9 mouse cellular contexts compared by ENCODE assay signal in the genomic region with DNA sequence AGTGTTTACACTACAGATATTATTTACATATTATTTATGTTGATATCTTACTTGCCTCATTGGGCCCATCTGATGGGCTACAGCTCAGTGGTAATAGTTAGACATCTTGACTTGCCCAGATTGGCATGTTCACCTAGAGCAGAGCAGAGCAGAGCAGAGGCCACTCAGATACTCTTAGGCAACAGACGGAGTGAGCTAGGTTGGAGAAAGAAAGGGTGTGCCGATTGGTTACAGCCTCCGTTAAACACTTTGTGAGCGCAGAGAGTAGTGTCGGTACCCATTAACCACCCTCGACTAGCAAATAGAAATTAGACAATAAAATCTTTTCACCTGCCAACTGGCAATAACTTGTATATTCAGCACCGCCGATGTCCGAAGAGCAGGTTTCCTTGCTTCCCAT. TPM values are rescaled to one million over a fixed set of nuclear protein-coding genes. Genes with fewer than 3 reads are reported as not detected.
DNase-seq lines count a peak whose midpoint lies in the region; ATAC-seq lines count a peak whose summit lies in the region.
"Had no signal": no experiment of that assay in that cellular context is flagged by ENCODE, and none has a peak within 500 bp of the region (broad histone marks: within the 10 kb centered on the region; RNA-seq: fewer than 3 reads in every experiment).

No protein-coding gene starts in this region.

- H3K9me3 ChIP-seq in heart, embryonic 11.5 days (replicated peaks; ENCODE audit: control insufficient read depth, low read length) = no peaks in the 10 kb centered on the region
- H3K9me3 ChIP-seq in forebrain, embryonic 10.5 days = no peaks in the 10 kb centered on the region
- no peaks in the 10 kb centered on the region for H3K9me3 ChIP-seq in midbrain, embryonic 13.5 days

- H3K27ac ChIP-seq in heart, embryonic 11.5 days (ENCODE audit: low read depth, low read length) = no peak overlapping the region
- H3K27ac ChIP-seq in forebrain, embryonic 10.5 days = no peak overlapping the region
- H3K27ac ChIP-seq in midbrain, embryonic 13.5 days = no peak overlapping the region

- DNase-seq in heart, adult 18-20 months = no peak
- DNase-seq in forebrain, embryonic 10.5 days (ENCODE audit: extremely low spot score, low spot score) = no peak
- DNase-seq in kidney, adult 9 months = peak; percentile 88
- DNase-seq in left cerebral cortex, postnatal 10 days (ENCODE audit: extremely low spot score in 1 of 2, low spot score in 2 of 2) = no peak
- DNase-seq in thymus, postnatal 4 days = no peak
- no peak for DNase-seq in layer of hippocampus, postnatal 10 days (ENCODE audit: low spot score in 2 of 2)
- DNase-seq: lung, adult 18-20 months had no signal

- WGBS in heart, embryonic 11.5 days (ENCODE audit: insufficient replicate concordance) = 37% methylated on average over 9 of the region's 9 CpGs
- 24% methylated on average over 9 of the region's 9 CpGs for WGBS in forebrain, embryonic 10.5 days
- 32% methylated on average over 9 of the region's 9 CpGs for WGBS in midbrain, embryonic 13.5 days

- no peak for ATAC-seq in heart, embryonic 11.5 days (replicated peaks; ENCODE audit: insufficient number of reproducible peaks, low FRiP score, low TSS enrichment)
- no peak for ATAC-seq in midbrain, embryonic 13.5 days

- peak overlapping the region; percentile 95 for H3K4me2 ChIP-seq in heart, embryonic 11.5 days
- peak overlapping the region; percentile 96 for H3K4me2 ChIP-seq in midbrain, embryonic 13.5 days (replicated peaks)

- peaks cover 11% of the 10 kb centered on the region; the same call in 1 of the 2 replicates for H3K4me1 ChIP-seq in heart, embryonic 11.5 days (ENCODE audit: control insufficient read depth, insufficient read depth, low read length)
- H3K4me1 ChIP-seq in forebrain, embryonic 10.5 days = peaks cover 21% of the 10 kb centered on the region
- peaks cover 17% of the 10 kb centered on the region for H3K4me1 ChIP-seq in midbrain, embryonic 13.5 days (replicated peaks)

- no peaks in the 10 kb centered on the region for H3K36me3 ChIP-seq in heart, embryonic 11.5 days (ENCODE audit: control insufficient read depth, insufficient read depth, low read length)
- no peaks in the 10 kb centered on the region for H3K36me3 ChIP-seq in forebrain, embryonic 10.5 days (replicated peaks)
- no peaks in the 10 kb centered on the region for H3K36me3 ChIP-seq in midbrain, embryonic 13.5 days

- intact Hi-C loops in left cerebral cortex, postnatal 10 days (cut with DNase I) = no loop called here

- no peak overlapping the region for H3K9ac ChIP-seq in heart, embryonic 11.5 days (ENCODE audit: low read depth, low read length)
- H3K9ac ChIP-seq in midbrain, embryonic 13.5 days (replicated peaks) = no peak overlapping the region

- peak overlapping the region; percentile 66 for H3K4me3 ChIP-seq in heart, embryonic 11.5 days (ENCODE audit: low read depth, low read length)
- H3K4me3 ChIP-seq in forebrain, embryonic 10.5 days = peak overlapping the region; percentile 76
- peak overlapping the region; percentile 66 for H3K4me3 ChIP-seq in midbrain, embryonic 13.5 days (replicated peaks)

- H3K27me3 ChIP-seq in heart, embryonic 11.5 days (ENCODE audit: control insufficient read depth, insufficient read depth, low read length) = peaks cover 11% of the 10 kb centered on the region
- peaks cover 63% of the 10 kb centered on the region for H3K27me3 ChIP-seq in forebrain, embryonic 10.5 days (ENCODE audit: poor library complexity, severe bottlenecking)
- peaks cover 42% of the 10 kb centered on the region for H3K27me3 ChIP-seq in midbrain, embryonic 13.5 days

RNA-seq across cellular contexts. Expression of gene Slc16a9, which starts 1.2 kb away (rescaled TPM):
- 0.53 and 0.79 TPM in 2 replicates for polyA plus RNA-seq in heart, embryonic 11.5 days (2014; fragmentation: Nextera tagmentation; extraction: Ambion mirVana)
- 1 to 10 TPM; 3.2 TPM for total RNA-seq in heart, adult 18-20 months (2021)
- polyA plus RNA-seq in forebrain, embryonic 10.5 days (2016; fragmentation: Nextera tagmentation; extraction: Ambion mirVana) = 0.09 and 0.29 TPM in 2 replicates
- 0.82 and 1.5 TPM in 2 replicates for polyA plus RNA-seq in midbrain, embryonic 13.5 days (2015; fragmentation: Nextera tagmentation; extraction: Ambion mirVana)
- total RNA-seq in left cerebral cortex, postnatal 10 days (2021) = 1 to 10 TPM; 4.4 to 5.0 TPM
- 1 to 10 TPM; 3.1 to 3.7 TPM for total RNA-seq in layer of hippocampus, postnatal 10 days (2021)

RNA-seq across cellular contexts. Expression of gene Mrln, which starts 41.6 kb away (rescaled TPM):
- 0.49 and 0.77 TPM in 2 replicates for polyA plus RNA-seq in heart, embryonic 11.5 days (2014; fragmentation: Nextera tagmentation; extraction: Ambion mirVana)
- 1 to 10 TPM; 4.0 TPM for total RNA-seq in heart, adult 18-20 months (2021)
- polyA plus RNA-seq in forebrain, embryonic 10.5 days (2016; fragmentation: Nextera tagmentation; extraction: Ambion mirVana) = 1.5 TPM in 1 of 2 replicates, not detected in the other
- polyA plus RNA-seq in midbrain, embryonic 13.5 days (2015; fragmentation: Nextera tagmentation; extraction: Ambion mirVana) = 1.2 TPM in 1 of 2 replicates, not detected in the other
- not detected for total RNA-seq in left cerebral cortex, postnatal 10 days (2021)
- 1 to 10 TPM in 1 of 2 experiments, not detected in 1; 1.6 TPM for total RNA-seq in layer of hippocampus, postnatal 10 days (2021)
